Mouse (Mus musculus): ENCODE measurements around the gene Gtf2h5.

Gtf2h5 gene

DNA sequence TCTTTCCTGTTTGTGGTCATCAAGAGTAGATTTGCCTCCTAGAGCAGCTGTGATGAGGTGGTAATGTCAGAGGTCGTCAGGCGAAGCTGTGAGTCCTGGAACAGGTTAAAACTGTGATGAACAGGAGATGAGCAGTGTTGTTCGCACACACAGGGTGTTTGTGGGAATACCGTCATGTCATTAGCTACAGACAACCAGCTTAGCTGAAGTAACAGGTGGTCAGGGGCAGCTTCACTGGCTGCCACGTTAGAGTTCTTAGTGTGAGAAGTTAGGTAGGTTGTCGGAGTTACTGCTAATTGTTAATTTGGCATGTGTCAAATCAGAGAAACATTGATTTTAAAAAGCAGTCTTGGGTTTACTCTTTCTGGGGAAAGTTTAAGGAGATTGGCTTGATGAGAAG is 34.1 kb downstream of the Gtf2h5 start:
- DNase-seq, result peak; percentile 78

DNA sequence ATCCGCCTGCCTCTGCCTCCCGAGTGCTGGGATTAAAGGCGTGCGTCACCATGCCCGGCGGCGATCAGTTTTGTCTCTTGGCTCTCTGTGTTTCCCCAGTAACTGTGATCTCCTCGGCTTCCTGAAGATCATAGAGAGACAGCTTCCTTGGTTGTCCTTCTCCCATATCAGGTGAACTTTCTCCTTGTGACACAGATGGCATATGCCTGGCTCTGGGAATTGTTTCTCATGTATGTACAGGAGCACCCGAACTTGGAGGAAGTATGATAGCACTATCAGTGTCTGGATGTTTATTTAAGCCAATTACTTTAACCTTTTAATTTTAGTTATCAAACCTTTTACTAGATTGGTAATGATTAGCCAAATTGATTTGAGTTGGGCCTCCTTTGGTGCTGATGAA is 35.5 kb downstream of the Gtf2h5 start:
- DNase-seq, result peak; percentile 61

DNA sequence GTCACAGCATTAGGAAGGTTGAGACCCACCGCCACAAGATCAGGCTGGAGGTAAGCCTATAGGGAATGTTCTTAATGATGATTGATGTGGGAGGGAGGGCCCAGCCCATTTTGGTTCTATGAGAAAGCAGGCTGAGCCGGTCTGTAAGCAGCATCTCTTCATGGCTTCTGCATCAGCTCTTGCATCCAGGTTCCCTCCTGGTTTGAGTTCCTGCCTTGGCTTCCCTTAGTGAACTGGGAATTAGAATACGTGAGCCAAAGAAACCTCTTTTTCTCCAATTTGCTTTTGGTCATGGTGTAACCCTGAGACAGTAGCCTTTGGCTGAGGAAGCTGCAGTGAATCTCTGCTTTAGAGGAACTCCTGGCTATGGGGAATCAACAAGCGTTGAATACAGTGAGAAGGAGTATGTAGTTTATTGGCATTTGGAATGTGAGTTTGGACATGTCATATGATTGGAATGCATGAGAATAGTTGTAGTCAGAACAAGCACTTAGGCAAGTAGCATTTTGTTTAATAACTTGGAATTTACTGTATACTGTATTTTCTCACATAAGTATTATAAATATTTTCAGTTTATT is 37.7 kb downstream of the Gtf2h5 start:
- DNase-seq, result no peak

DNA sequence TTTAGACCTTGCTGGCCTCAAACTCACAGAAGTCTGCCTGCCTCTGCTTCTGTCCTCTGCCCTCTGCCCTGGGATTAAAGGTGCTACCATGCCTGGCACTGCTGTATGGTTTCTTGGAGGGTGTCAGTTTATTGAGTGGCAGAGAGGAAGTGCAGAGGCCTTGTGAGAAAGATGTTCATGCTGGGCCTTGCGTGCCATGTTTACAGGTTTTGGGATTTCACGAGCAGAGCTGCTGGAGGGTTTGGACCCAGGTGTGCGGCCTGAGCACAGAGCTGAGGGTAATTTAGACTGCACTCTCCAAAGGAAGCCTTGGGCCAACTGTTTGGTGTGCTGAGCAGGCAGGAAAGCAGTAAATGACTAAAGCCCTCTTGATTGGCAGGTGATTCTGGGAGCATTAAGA is 38.3 kb downstream of the Gtf2h5 start:
- DNase-seq, result peak; percentile 73

DNA sequence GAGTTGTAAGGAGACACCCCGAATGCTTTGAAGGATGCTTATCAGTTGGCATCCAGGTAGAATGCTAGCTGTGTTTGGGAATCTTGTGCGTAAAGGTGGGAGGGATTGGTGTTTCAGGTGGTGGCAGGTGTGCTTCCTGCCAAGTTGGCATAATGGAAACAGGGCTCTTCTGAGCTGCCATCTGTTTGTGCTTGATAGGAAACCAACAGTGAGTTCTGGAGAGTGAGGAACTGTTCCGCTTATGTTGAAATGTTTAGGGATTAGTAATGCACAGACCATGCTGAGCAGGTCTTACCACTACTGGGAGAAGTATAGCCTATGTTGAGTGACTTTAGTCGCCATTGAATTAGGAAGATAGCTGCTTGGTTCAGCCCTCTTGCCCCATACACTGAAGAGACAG is 39.3 kb downstream of the Gtf2h5 start:
- DNase-seq, result peak; percentile 61

DNA sequence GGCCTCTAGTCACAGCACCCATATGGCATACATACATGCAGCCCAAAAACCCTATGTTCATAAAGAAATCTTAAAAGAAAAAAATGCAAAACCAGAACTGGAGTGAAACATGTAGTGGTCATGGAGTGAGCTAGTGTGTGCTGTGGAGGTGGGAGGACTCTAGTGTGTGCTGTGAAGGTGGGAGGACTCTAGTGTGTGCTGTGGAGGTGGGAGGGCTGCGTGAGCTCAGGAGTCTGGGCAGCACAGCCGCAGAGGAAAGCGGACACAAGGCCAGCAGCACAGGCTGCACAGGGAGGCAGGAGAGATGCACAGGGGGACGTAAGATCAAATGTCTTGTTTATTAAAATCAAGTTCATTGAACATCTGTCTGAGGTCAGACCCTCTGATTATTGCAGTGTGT is 44.2 kb downstream of the Gtf2h5 start:
- peak; percentile 72 for DNase-seq

DNA sequence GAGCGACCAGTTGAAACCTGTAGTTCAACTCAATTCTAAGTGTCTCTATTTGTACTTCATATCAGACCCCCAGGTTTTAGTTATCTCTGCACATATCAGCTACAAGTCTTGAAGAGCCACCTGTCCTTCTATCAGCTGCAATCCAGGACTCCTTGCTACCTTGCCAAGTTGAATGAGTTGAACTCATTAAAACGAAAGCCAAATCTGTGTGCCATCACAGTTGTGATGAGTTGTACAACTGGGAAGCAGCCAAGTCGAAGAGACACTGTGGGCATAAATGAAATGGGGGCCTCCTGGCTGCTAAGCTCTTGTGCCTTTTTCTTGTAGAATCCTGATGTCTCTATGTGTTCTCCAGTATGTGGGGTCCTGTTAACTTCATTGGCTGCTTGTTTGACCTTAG is 45.9 kb downstream of the Gtf2h5 start:
- DNase-seq, result peak; percentile 61

DNA sequence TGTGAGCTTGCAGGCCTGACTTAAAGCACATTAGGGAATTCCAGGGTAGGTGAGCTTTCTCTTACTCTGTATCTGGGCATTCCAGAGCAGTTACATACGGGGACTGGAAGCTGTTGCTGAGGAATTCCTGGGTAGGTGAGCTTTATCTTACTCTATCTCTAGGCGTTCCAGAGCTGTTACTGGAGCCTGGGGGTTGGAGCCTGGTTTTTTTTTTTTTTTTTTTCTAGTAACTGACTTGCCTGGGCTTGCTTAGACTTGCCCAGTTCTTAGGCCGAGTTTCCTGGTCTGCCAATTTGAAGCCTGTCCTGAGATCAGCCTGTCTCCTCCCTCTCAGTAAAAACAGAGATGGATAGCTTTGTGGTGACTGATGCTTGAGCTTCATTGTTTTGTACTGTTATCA is 48.5 kb downstream of the Gtf2h5 start:
- DNase-seq, result peak; percentile 68

DNA sequence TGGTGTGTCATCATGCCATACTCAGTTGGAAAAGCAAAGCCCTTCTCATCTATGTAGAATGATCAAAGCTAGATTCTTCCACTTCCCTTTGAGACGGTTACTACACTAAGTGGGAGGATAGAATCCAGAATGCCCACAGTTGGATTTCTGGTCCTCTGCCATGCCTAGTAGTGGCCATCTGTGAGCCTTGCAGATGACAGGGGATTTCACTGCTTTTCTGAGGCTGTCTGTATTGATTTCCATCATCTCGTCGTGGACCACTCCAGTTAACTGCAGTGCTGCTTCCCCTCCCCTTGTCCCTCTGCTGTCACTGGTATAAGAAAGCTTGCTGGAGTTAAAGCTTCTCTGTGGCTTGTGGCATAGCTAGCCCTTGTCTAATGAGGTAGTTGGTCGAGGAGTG is 49.8 kb downstream of the Gtf2h5 start:
- DNase-seq, result peak; percentile 41

DNA sequence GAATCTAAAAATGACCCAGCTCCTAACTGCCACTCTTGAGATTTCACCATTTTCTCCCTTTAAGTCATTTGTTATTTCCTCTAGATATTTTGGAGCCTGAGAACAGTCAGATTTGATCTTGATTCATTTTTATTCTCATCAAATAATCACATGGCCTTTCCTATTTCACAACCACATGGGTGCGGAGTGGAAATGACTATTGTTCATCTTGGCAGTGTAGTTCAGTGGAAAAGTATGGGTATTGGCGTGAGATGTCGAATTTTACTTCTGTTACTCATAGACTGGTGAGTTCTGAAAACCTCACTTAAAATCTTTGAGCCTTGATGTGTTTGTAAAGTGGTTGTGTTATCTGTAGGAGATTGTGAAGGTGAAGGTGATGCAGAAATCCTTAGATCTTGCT is 51.5 kb downstream of the Gtf2h5 start:
- DNase-seq, result no peak

All from heart, adult 11 months (tissue).